Mouse (Mus musculus): ENCODE data around the gene Hsd17b11. TPM values are rescaled to one million over a fixed set of nuclear protein-coding genes. Genes with fewer than 3 reads are reported as not detected.
"Not testable (repeated sequence)": the region's sequence is repeated elsewhere in the genome, so short reads cannot be mapped to it uniquely, and the experiment has no call there.

The Hsd17b11 gene
- polyA plus RNA-seq, 1 experiment from 2014 or later = 3.6 TPM

GRCm38 (mm10) chr5:103954638-103955037, 67.1 kb downstream of the Hsd17b11 start:
- H3K27me3 ChIP-seq (ENCODE audit: control insufficient read depth, insufficient read depth, low read depth, low read length) = no peaks in the 10 kb centered on the region
- H3K4me2 ChIP-seq (ENCODE audit: low read depth, low read length) = no peak overlapping the region
- H3K9ac ChIP-seq (ENCODE audit: low read depth, low read length) = no peak overlapping the region
- H3K9me3 ChIP-seq (replicated peaks; ENCODE audit: control insufficient read depth, low read length) = no peaks in the 10 kb centered on the region
- ATAC-seq (ENCODE audit: low read depth) = no peak
- H3K36me3 ChIP-seq (ENCODE audit: control insufficient read depth, insufficient read depth) = no peaks in the 10 kb centered on the region
- H3K4me1 ChIP-seq (ENCODE audit: control insufficient read depth, low read depth, low read length) = no peaks in the 10 kb centered on the region
- H3K27ac ChIP-seq (ENCODE audit: low read length) = no peak overlapping the region
- no peak overlapping the region for H3K4me3 ChIP-seq (ENCODE audit: low read depth, low read length)
- WGBS (ENCODE audit: insufficient replicate concordance) = 52% methylated on average over 5 of the region's 5 CpGs

GRCm38 (mm10) chr5:103953135-103954083, 68.3 kb downstream of the Hsd17b11 start:
- Histone ChIP-seq H3K36me3 (ENCODE audit: control insufficient read depth, insufficient read depth) (no peaks in the 10 kb centered on the region), H3K4me1 (ENCODE audit: control insufficient read depth, low read depth, low read length) (no peaks in the 10 kb centered on the region), H3K27me3 (ENCODE audit: control insufficient read depth, insufficient read depth, low read depth, low read length) (no peaks in the 10 kb centered on the region), H3K4me2 (ENCODE audit: low read depth, low read length) (no peak overlapping the region), H3K9ac (ENCODE audit: low read depth, low read length) (no peak overlapping the region), H3K9me3 (replicated peaks; ENCODE audit: control insufficient read depth, low read length) (no peaks in the 10 kb centered on the region), H3K27ac (ENCODE audit: low read length) (no peak overlapping the region), H3K4me3 (ENCODE audit: low read depth, low read length) (no peak overlapping the region)
- ATAC-seq (ENCODE audit: low read depth) = no peak
- WGBS (ENCODE audit: insufficient replicate concordance) = 65% methylated on average over 10 of the region's 10 CpGs

GRCm38 (mm10) chr5:103950138-103950537, 71.6 kb downstream of the Hsd17b11 start:
- WGBS (ENCODE audit: insufficient replicate concordance) = 79% methylated on average over 15 of the region's 15 CpGs
- not testable (repeated sequence) for H3K4me2 ChIP-seq (ENCODE audit: low read depth, low read length)

GRCm38 (mm10) chr5:103943183-103943582, 78.5 kb downstream of the Hsd17b11 start:
- H3K4me2 ChIP-seq (ENCODE audit: low read depth, low read length) = no peak overlapping the region
- no peak for ATAC-seq (ENCODE audit: low read depth)
- WGBS (ENCODE audit: insufficient replicate concordance) = 42% methylated on average over 6 of the region's 6 CpGs
- no peak overlapping the region for H3K9ac ChIP-seq (ENCODE audit: low read depth, low read length)
- no peaks in the 10 kb centered on the region for H3K36me3 ChIP-seq (ENCODE audit: control insufficient read depth, insufficient read depth)
- H3K4me1 ChIP-seq (ENCODE audit: control insufficient read depth, low read depth, low read length) = no peaks in the 10 kb centered on the region
- no peak overlapping the region for H3K4me3 ChIP-seq (ENCODE audit: low read depth, low read length)
- H3K9me3 ChIP-seq (replicated peaks; ENCODE audit: control insufficient read depth, low read length) = no peaks in the 10 kb centered on the region
- H3K27me3 ChIP-seq (ENCODE audit: control insufficient read depth, insufficient read depth, low read depth, low read length) = no peaks in the 10 kb centered on the region
- H3K27ac ChIP-seq (ENCODE audit: low read length) = no peak overlapping the region

More at GRCm38 (mm10) chr5:103950138-103950537, 71.6 kb downstream of the Hsd17b11 start:
- not testable (repeated sequence) for H3K27ac ChIP-seq (ENCODE audit: low read length); H3K27me3 ChIP-seq (ENCODE audit: control insufficient read depth, insufficient read depth, low read depth, low read length); H3K9ac ChIP-seq (ENCODE audit: low read depth, low read length); H3K36me3 ChIP-seq (ENCODE audit: control insufficient read depth, insufficient read depth); ATAC-seq (ENCODE audit: low read depth); H3K9me3 ChIP-seq (replicated peaks; ENCODE audit: control insufficient read depth, low read length); H3K4me1 ChIP-seq (ENCODE audit: control insufficient read depth, low read depth, low read length); H3K4me3 ChIP-seq (ENCODE audit: low read depth, low read length)

- no peak for ATAC-seq (ENCODE audit: low read depth)
- Histone ChIP-seq H3K4me3 (ENCODE audit: low read depth, low read length) (no peak overlapping the region), H3K27ac (ENCODE audit: low read length) (no peak overlapping the region), H3K9me3 (replicated peaks; ENCODE audit: control insufficient read depth, low read length) (no peaks in the 10 kb centered on the region), H3K4me1 (ENCODE audit: control insufficient read depth, low read depth, low read length) (no peaks in the 10 kb centered on the region), H3K36me3 (ENCODE audit: control insufficient read depth, insufficient read depth) (no peaks in the 10 kb centered on the region), H3K27me3 (ENCODE audit: control insufficient read depth, insufficient read depth, low read depth, low read length) (no peaks in the 10 kb centered on the region), H3K9ac (ENCODE audit: low read depth, low read length) (no peak overlapping the region), H3K4me2 (ENCODE audit: low read depth, low read length) (no peak overlapping the region)
- 49% methylated on average over 1 of the region's 1 CpGs for WGBS (ENCODE audit: insufficient replicate concordance)
Observed at GRCm38 (mm10) chr5:103939856-103940255, 81.9 kb downstream of the Hsd17b11 start.

Small RNA genes within 50 kb of the gene (microRNA-seq; reads per million reads assigned to microRNA genes)
- 9.4 reads per million, percentile 25 among the genes with 10 or more reads in this experiment for gene Mir5619

Other genes with a start within 250 kb of the Hsd17b11 start
- 1.5 and 1.8 TPM in 2 replicates for gene Klhl8, start 110.7 kb downstream of the Hsd17b11 start, polyA plus RNA-seq (2015; fragmentation: Nextera tagmentation; extraction: Ambion mirVana)
- gene Hsd17b13, start 44.5 kb downstream of the Hsd17b11 start, polyA plus RNA-seq (2015; fragmentation: Nextera tagmentation; extraction: Ambion mirVana) = 89.7 and 110 TPM in 2 replicates
- 62.1 and 67.1 TPM in 2 replicates for gene Nudt9, start 24.4 kb upstream of the Hsd17b11 start, polyA plus RNA-seq (2015; fragmentation: Nextera tagmentation; extraction: Ambion mirVana)
- gene Gm17660, start 55.7 kb upstream of the Hsd17b11 start, polyA plus RNA-seq (2015; fragmentation: Nextera tagmentation; extraction: Ambion mirVana) = not detected in 2 replicates
- 3.1 and 5.1 TPM in 2 replicates for gene Sparcl1, start 91.8 kb upstream of the Hsd17b11 start, polyA plus RNA-seq (2015; fragmentation: Nextera tagmentation; extraction: Ambion mirVana)
- not detected in 2 replicates for gene Dspp, start 148.8 kb upstream of the Hsd17b11 start, polyA plus RNA-seq (2015; fragmentation: Nextera tagmentation; extraction: Ambion mirVana)
- gene Dmp1, start 180.7 kb upstream of the Hsd17b11 start, polyA plus RNA-seq (2015; fragmentation: Nextera tagmentation; extraction: Ambion mirVana) = not detected in 2 replicates